Mouse (Mus musculus) brain, embryonic 18.5 days (tissue): ENCODE data around the gene Sntb2.
"Not testable (repeated sequence)": the region's sequence is repeated elsewhere in the genome, so short reads cannot be mapped to it uniquely, and the experiment has no call there.

Experiments used
- DNase-seq: peaks from one replicate; pipeline ENCODE4 v3.0.0-alpha.2; 2012; ENCODE audit warnings: low read depth, low spot score

The Sntb2 gene

GRCm38 (mm10) chr8:106935324-106935869, at the start of gene Sntb2:
Gene Sntb2, plus strand, starts transcription at chr8:106935750.
- peak; percentile 76 for DNase-seq

GRCm38 (mm10) chr8:106887336-106888189, 48.0 kb upstream of the Sntb2 start:
- no peak for DNase-seq

- no peak for DNase-seq
These were observed 46.7 kb upstream of the Sntb2 start for GRCm38 (mm10) chr8:106888803-106889202.

GRCm38 (mm10) chr8:106892210-106892805, 43.2 kb upstream of the Sntb2 start:
- DNase-seq, result no peak

- no peak for DNase-seq
These were observed 42.6 kb upstream of the Sntb2 start for GRCm38 (mm10) chr8:106892806-106893451.

- peak; percentile 64 for DNase-seq
These were observed 41.9 kb upstream of the Sntb2 start, which contains the start of gene Utp4 for GRCm38 (mm10) chr8:106893481-106894156. Gene Utp4, plus strand, starts transcription at chr8:106893636.

GRCm38 (mm10) chr8:106899473-106899872, 36.1 kb upstream of the Sntb2 start:
- DNase-seq, result no peak

GRCm38 (mm10) chr8:106905727-106906480, 29.6 kb upstream of the Sntb2 start:
- no peak for DNase-seq

- DNase-seq, result no peak
These were observed 28.9 kb upstream of the Sntb2 start for GRCm38 (mm10) chr8:106906635-106907034.

GRCm38 (mm10) chr8:106907450-106907849, 28.1 kb upstream of the Sntb2 start:
- DNase-seq, result no peak

GRCm38 (mm10) chr8:106908291-106908690, 27.3 kb upstream of the Sntb2 start:
- no peak for DNase-seq

GRCm38 (mm10) chr8:106913631-106914030, 21.9 kb upstream of the Sntb2 start:
- no peak for DNase-seq

- DNase-seq, result no peak
These were observed 15.7 kb upstream of the Sntb2 start for GRCm38 (mm10) chr8:106919721-106920394.

- DNase-seq, result no peak
These were observed 15.2 kb upstream of the Sntb2 start for GRCm38 (mm10) chr8:106920395-106920741.

- DNase-seq, result no peak
These were observed 11.5 kb upstream of the Sntb2 start for GRCm38 (mm10) chr8:106924057-106924456.

- DNase-seq, result no peak
These were observed 10.6 kb upstream of the Sntb2 start for GRCm38 (mm10) chr8:106924904-106925349.

- no peak for DNase-seq
These were observed 10.1 kb upstream of the Sntb2 start for GRCm38 (mm10) chr8:106925446-106925845.

GRCm38 (mm10) chr8:106927247-106927646, 8.3 kb upstream of the Sntb2 start:
- DNase-seq, result no peak

GRCm38 (mm10) chr8:106928182-106928581, 7.4 kb upstream of the Sntb2 start:
- DNase-seq, result not testable (repeated sequence)
